Mouse (Mus musculus) CH12.LX (cell line): Measurements from ENCODE around the gene Miip. TPM values are rescaled to one million over a fixed set of nuclear protein-coding genes. Genes with fewer than 3 reads are reported as not detected.

Experiments
- DNase-seq: peaks from one replicate; pipeline ENCODE4 v3.0.0-alpha.2; 2013; ENCODE audit errors: extremely low read depth
- H3K27ac ChIP-seq: 2 replicates; pipeline ENCODE4 v1.5.1; 2012; ENCODE audit warnings: low read depth, mild to moderate bottlenecking, control low read depth, moderate library complexity; ENCODE audit not compliant: insufficient read depth
- H3K27me3 ChIP-seq: replicated peaks from 2 replicates; pipeline ENCODE3; 2012; ENCODE audit warnings: inconsistent platforms
- H3K36me3 ChIP-seq, 2 experiments: replicated peaks in 1 of 2; 2 replicates each; pipeline versions ENCODE3 to v1.6.1; 2012; ENCODE audit warnings: inconsistent platforms in 1 of 2, low read length in 1 of 2, mild to moderate bottlenecking in 1 of 2, mixed read lengths in 1 of 2, moderate library complexity in 1 of 2; ENCODE audit not compliant: control insufficient read depth in 1 of 2, insufficient read depth in 1 of 2
- H3K4me1 ChIP-seq, 2 experiments: 2 replicates each; pipeline ENCODE4 v1.6.1; 2012; ENCODE audit warnings: inconsistent platforms in 1 of 2, moderate library complexity in 1 of 2; ENCODE audit not compliant: insufficient read depth in 2 of 2, control insufficient read depth in 1 of 2
- H3K4me2 ChIP-seq: 2 replicates; pipeline ENCODE4 v1.6.1; 2012; ENCODE audit warnings: low read depth, mild to moderate bottlenecking, control low read depth; ENCODE audit not compliant: poor library complexity, insufficient read depth, severe bottlenecking
- H3K4me3 ChIP-seq, 3 experiments: fragments of 150-350 bp in 1 of 3; sonication (generic) in 1 of 3; replicated peaks in 1 of 3; 2 replicates each; pipeline versions ENCODE3 to v1.5.1; 2011 to 2012; ENCODE audit warnings: low read depth in 2 of 3, low read length in 2 of 3, mild to moderate bottlenecking in 2 of 3, moderate library complexity in 2 of 3, control low read depth in 1 of 3, improper control_type of control experiment in 1 of 3, inconsistent platforms in 1 of 3, mixed read lengths in 1 of 3; ENCODE audit not compliant: poor library complexity in 1 of 3
- H3K79me2 ChIP-seq: replicated peaks from 2 replicates; pipeline ENCODE4 v1.6.1; 2012; ENCODE audit warnings: mild to moderate bottlenecking, moderate library complexity; ENCODE audit not compliant: control insufficient read depth, poor library complexity, insufficient read depth, severe bottlenecking; ENCODE audit errors: extremely low read depth
- H3K9ac ChIP-seq: 2 replicates; pipeline ENCODE4 v1.6.1; 2012; ENCODE audit warnings: low read depth, mild to moderate bottlenecking, control low read depth, moderate library complexity; ENCODE audit not compliant: insufficient read depth
- H3K9me3 ChIP-seq: replicated peaks from 2 replicates; pipeline ENCODE3; 2012; ENCODE audit warnings: low read length, inconsistent platforms, mixed read lengths
- EP300 ChIP-seq: IDR thresholded peaks from 2 replicates; pipeline ENCODE4 v1.6.1; 2011; ENCODE audit warnings: low read length, improper control_type of control experiment
- ETS1 ChIP-seq: conservative IDR thresholded peaks from 2 replicates; pipeline ENCODE4 v1.6.1; 2012; ENCODE audit warnings: low read depth, mild to moderate bottlenecking, inconsistent platforms, low read length, improper control_type of control experiment, moderate library complexity
- IRF4 ChIP-seq: IDR thresholded peaks from 2 replicates; pipeline ENCODE4 v1.6.1; 2014; ENCODE audit warnings: low read depth, mild to moderate bottlenecking, inconsistent platforms, low read length, improper control_type of control experiment
- KAT2A ChIP-seq: IDR thresholded peaks from 2 replicates; pipeline ENCODE4 v1.6.1; 2012; ENCODE audit warnings: low read length, improper control_type of control experiment, inconsistent platforms; ENCODE audit not compliant: insufficient replicate concordance
- MAFK ChIP-seq: IDR thresholded peaks from 2 replicates; pipeline ENCODE4 v1.6.1; 2011; ENCODE audit warnings: low read length, improper control_type of control experiment; ENCODE audit not compliant: insufficient replicate concordance
- MAZ ChIP-seq: IDR thresholded peaks from 2 replicates; pipeline ENCODE4 v1.6.1; 2012; ENCODE audit warnings: low read depth, mild to moderate bottlenecking, inconsistent platforms, low read length, improper control_type of control experiment, moderate library complexity
- MXI1 ChIP-seq: IDR thresholded peaks from 2 replicates; pipeline ENCODE4 v1.6.1; 2011; ENCODE audit warnings: mild to moderate bottlenecking, low read depth, low read length, improper control_type of control experiment
- POLR2A ChIP-seq: IDR thresholded peaks from 2 replicates; pipeline ENCODE4 v1.6.1; 2011; ENCODE audit warnings: low read depth, mild to moderate bottlenecking, improper control_type of control experiment, low read length
- RAD21 ChIP-seq: IDR thresholded peaks from 2 replicates; pipeline ENCODE4 v1.6.1; 2011; ENCODE audit warnings: low read depth, mild to moderate bottlenecking, low read length, improper control_type of control experiment, moderate library complexity
- RCOR1 ChIP-seq: conservative IDR thresholded peaks from 2 replicates; pipeline ENCODE4 v1.6.1; 2012; ENCODE audit warnings: low read depth, mild to moderate bottlenecking, inconsistent platforms, low read length, improper control_type of control experiment
- SIN3A ChIP-seq: IDR thresholded peaks from 2 replicates; pipeline ENCODE4 v1.6.1; 2012; ENCODE audit warnings: low read length, improper control_type of control experiment, inconsistent platforms
- SMC3 ChIP-seq: IDR thresholded peaks from 2 replicates; pipeline ENCODE4 v1.6.1; 2011; ENCODE audit warnings: low read depth, low read length, improper control_type of control experiment
- TCF12 ChIP-seq: IDR thresholded peaks from 2 replicates; pipeline ENCODE4 v1.6.1; 2014; ENCODE audit warnings: low read depth, mild to moderate bottlenecking, inconsistent platforms, low read length, improper control_type of control experiment
- UBTF ChIP-seq: IDR thresholded peaks from 2 replicates; pipeline ENCODE4 v1.6.1; 2012; ENCODE audit warnings: low read depth, mild to moderate bottlenecking, inconsistent platforms, low read length, improper control_type of control experiment, moderate library complexity
- USF2 ChIP-seq: conservative IDR thresholded peaks from 2 replicates; pipeline ENCODE4 v1.6.1; 2011; ENCODE audit warnings: low read depth, low read length, improper control_type of control experiment
- ZKSCAN1 ChIP-seq: IDR thresholded peaks from 2 replicates; pipeline ENCODE4 v1.6.1; 2012; ENCODE audit warnings: low read depth, inconsistent platforms, low read length, improper control_type of control experiment, borderline replicate concordance
- dilution Hi-C: fragments of 300-500 bp; cut with MboI; formaldehyde crosslinking; loops from 2 replicates; pipeline ENCODE4 v1.14.3; 2020; ENCODE audit warnings: low sequenced_read_pairs; ENCODE audit not compliant: extremely low pct_unique_long_range_greater_than_20kb, extremely low pct_ligation_motif_present
- in situ Hi-C: fragments of 300-500 bp; cut with MboI; formaldehyde crosslinking; loops from 3 replicates; pipeline ENCODE4 v1.14.3; 2019; ENCODE audit warnings: low sequenced_read_pairs, low pct_ligation_motif_present, low pct_unique_long_range_greater_than_20kb, mixed read lengths
- polyA plus RNA-seq: library from polyadenylated mRNA; unstranded; fragments of >175 nt; gene quantifications from 2 replicates; pipeline ENCODE4 v1.2.1, GENCODE M21; 2012; ENCODE audit warnings: low read depth; ENCODE audit not compliant: insufficient read length
- total RNA-seq, 2 experiments: library from RNA; depleted of rRNA; stranded (reverse); fragments of 300-350 nt in 1 of 2; fragments of >200 nt in 1 of 2; gene quantifications; 2 replicates each; pipeline ENCODE4 v1.2.3; 2012 to 2014

Miip gene
- total and polyA plus RNA-seq, 3 experiments: 31.5 to 58.8 (median 46.6) TPM

- TF ChIP-seq KAT2A (no peak), UBTF (no peak), TCF12 (no peak), MXI1 (no peak), USF2 (no peak)
- H3K79me2 ChIP-seq: no peaks in the 10 kb centered on the region
- H3K4me1 ChIP-seq: no peaks in the 10 kb centered on the region
- DNase-seq: no peak
- no peak overlapping the region for H3K27ac ChIP-seq
- no peak overlapping the region for H3K4me3 ChIP-seq
- peaks cover 65 to 94% of the 10 kb centered on the region in 2 experiments for H3K36me3 ChIP-seq
- dilution Hi-C loops (no loop called here), in situ Hi-C loops (no loop called here)
- no peaks in the 10 kb centered on the region for H3K9me3 ChIP-seq
- no peak overlapping the region for H3K4me2 ChIP-seq
- no peaks in the 10 kb centered on the region for H3K27me3 ChIP-seq
- H3K9ac ChIP-seq: no peak overlapping the region
Measured at GRCm38 (mm10) chr4:147895815-147896330, 27.3 kb upstream of the Miip start.

GRCm38 (mm10) chr4:147890341-147890740 lies 21.7 kb upstream of the Miip start:
- dilution Hi-C loops: no loop called here
- Histone ChIP-seq H3K27me3 (no peaks in the 10 kb centered on the region), H3K4me1 (no peaks in the 10 kb centered on the region), H3K27ac (no peak overlapping the region), H3K9ac (no peak overlapping the region), H3K4me3 (no peak overlapping the region), H3K79me2 (no peaks in the 10 kb centered on the region), H3K9me3 (no peaks in the 10 kb centered on the region), H3K36me3 (peaks cover 63 to 88% of the 10 kb centered on the region in 2 experiments), H3K4me2 (no peak overlapping the region)
- no peak for DNase-seq
- TF ChIP-seq USF2: no peak
- TF ChIP-seq RAD21: no peak
- TF ChIP-seq POLR2A: no peak
- TF ChIP-seq SIN3A: no peak
- no peak for TF ChIP-seq RCOR1
- TF ChIP-seq ZKSCAN1: no peak
- no peak for TF ChIP-seq MAZ
- TF ChIP-seq TCF12: no peak
- no peak for TF ChIP-seq KAT2A
- TF ChIP-seq SMC3: no peak
- no peak for TF ChIP-seq IRF4
- TF ChIP-seq EP300: no peak
- no peak for TF ChIP-seq ETS1
- TF ChIP-seq MAFK: no peak
- in situ Hi-C loops: no loop called here
